Comparison of ENCODE assay signal across 26 mouse cellular contexts in the genomic region with DNA sequence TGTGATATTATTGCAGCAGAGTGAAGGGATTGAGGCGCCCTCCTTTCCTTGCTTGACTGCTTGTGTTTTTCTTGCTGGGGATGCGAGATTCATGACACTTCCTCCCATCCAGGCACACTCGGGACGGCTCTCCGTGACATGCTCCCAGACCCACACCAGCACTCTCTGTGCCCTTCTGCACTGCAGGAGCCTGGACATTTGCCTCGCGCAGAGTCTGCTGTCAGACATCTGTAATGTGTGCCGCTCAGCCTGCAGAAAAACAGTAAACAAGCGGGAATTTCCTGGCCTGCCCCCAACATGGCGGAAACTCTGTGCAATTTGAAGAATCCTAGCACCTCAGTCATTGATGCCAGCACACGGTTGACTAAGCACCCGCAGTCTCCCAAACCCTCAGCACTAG. TPM values are rescaled to one million over a fixed set of nuclear protein-coding genes. Genes with fewer than 3 reads are reported as not detected.
A peak's percentile ranks its signal among the peaks of the same experiment; 100 is the strongest.
DNase-seq lines count a peak whose midpoint lies in the region; ATAC-seq and TF ChIP-seq lines count a peak whose summit lies in the region.
"Had no signal": no experiment of that assay in that cellular context is flagged by ENCODE, and none has a peak within 500 bp of the region (broad histone marks: within the 10 kb centered on the region; RNA-seq: fewer than 3 reads in every experiment).

A gene (plus strand): TSS at position 343 of the 400 bp plus-strand sequence.

- no peak within 1 kb of the TSS for H3K27ac ChIP-seq in kidney, postnatal 0 days
- no peak within 1 kb of the TSS for H3K27ac ChIP-seq in ES-Bruce4 (ENCODE audit: insufficient read depth, low read length)
- H3K27ac ChIP-seq in intestine, embryonic 15.5 days = no peak within 1 kb of the TSS
- H3K27ac ChIP-seq: embryonic facial prominence, embryonic 13.5 days; forebrain, embryonic 10.5 days; forebrain, embryonic 15.5 days; gastrocnemius, adult 2 months; hindbrain, embryonic 13.5 days; liver, embryonic 12.5 days had no signal

- no peaks in the 10 kb centered on the region for H3K36me3 ChIP-seq in kidney, postnatal 0 days (ENCODE audit: insufficient read depth, low read length)
- H3K36me3 ChIP-seq in ES-Bruce4 (ENCODE audit: control insufficient read depth, insufficient read depth, low read length, poor library complexity, severe bottlenecking) = no peaks in the 10 kb centered on the region
- no peaks in the 10 kb centered on the region for H3K36me3 ChIP-seq in intestine, embryonic 15.5 days
- H3K36me3 ChIP-seq: embryonic facial prominence, embryonic 13.5 days; forebrain, embryonic 15.5 days; heart, embryonic 12.5 days; hindbrain, embryonic 13.5 days; liver, embryonic 12.5 days had no signal

- no peaks in the 10 kb centered on the region for H3K4me1 ChIP-seq in kidney, postnatal 0 days (replicated peaks; ENCODE audit: insufficient read depth, low read length)
- H3K4me1 ChIP-seq in ES-Bruce4 (ENCODE audit: control insufficient read depth, insufficient read depth, low read length) = no peaks in the 10 kb centered on the region
- no peaks in the 10 kb centered on the region for H3K4me1 ChIP-seq in intestine, embryonic 15.5 days (replicated peaks)
- H3K4me1 ChIP-seq: embryonic facial prominence, embryonic 13.5 days; forebrain, embryonic 10.5 days; forebrain, embryonic 15.5 days; heart, embryonic 12.5 days; hindbrain, embryonic 13.5 days; liver, embryonic 12.5 days had no signal

- TF ChIP-seq EP300 in ES-Bruce4 (IDR thresholded peaks at IDR 0.05; ENCODE audit: insufficient read depth, low read depth, low read length) = no peak

- H3K4me3 ChIP-seq in kidney, postnatal 0 days (replicated peaks; ENCODE audit: low read depth, low read length) = no peak within 1 kb of the TSS
- peak within 1 kb of the TSS; percentile 17; the same call in 1 of the 2 replicates for H3K4me3 ChIP-seq in ES-Bruce4 (ENCODE audit: low read depth, low read length)
- H3K4me3 ChIP-seq in intestine, embryonic 15.5 days (replicated peaks) = no peak within 1 kb of the TSS
- H3K4me3 ChIP-seq: embryonic facial prominence, embryonic 13.5 days; forebrain, embryonic 10.5 days; forebrain, embryonic 15.5 days; gastrocnemius, adult 2 months; heart, embryonic 12.5 days; hindbrain, embryonic 13.5 days; liver, embryonic 12.5 days had no signal

- no peaks in the 10 kb centered on the region for H3K9me3 ChIP-seq in kidney, postnatal 0 days (replicated peaks; ENCODE audit: low read length)
- H3K9me3 ChIP-seq in ES-Bruce4 (replicated peaks; ENCODE audit: control insufficient read depth, insufficient read depth, low read length, poor library complexity, severe bottlenecking) = no peaks in the 10 kb centered on the region
- no peaks in the 10 kb centered on the region for H3K9me3 ChIP-seq in intestine, embryonic 15.5 days
- H3K9me3 ChIP-seq: forebrain, embryonic 10.5 days; forebrain, embryonic 15.5 days; hindbrain, embryonic 13.5 days; liver, embryonic 12.5 days had no signal

- H3K9ac ChIP-seq in kidney, postnatal 0 days (ENCODE audit: low read depth, low read length) = no peak within 1 kb of the TSS
- H3K9ac ChIP-seq in ES-Bruce4 (ENCODE audit: low read depth, poor library complexity, severe bottlenecking) = no peak within 1 kb of the TSS
- H3K9ac ChIP-seq in intestine, embryonic 15.5 days = no peak within 1 kb of the TSS
- H3K9ac ChIP-seq: embryonic facial prominence, embryonic 13.5 days; forebrain, embryonic 15.5 days; heart, embryonic 12.5 days; hindbrain, embryonic 13.5 days; liver, embryonic 12.5 days; liver, postnatal 0 days had no signal

- CTCF ChIA-PET in Patski (lab: Charles Lee) = no interaction called here

- 27% methylated on average over 12 of the region's 12 CpGs for WGBS in kidney, postnatal 0 days
- WGBS in intestine, embryonic 15.5 days = 67% methylated on average over 12 of the region's 12 CpGs

- in situ Hi-C loops in Patski (cut with MboI; ENCODE audit: low pct_unique_long_range_greater_than_20kb) = no loop called here

- POLR2A ChIA-PET in Patski (lab: Charles Lee) = no interaction called here

- no peak for TF ChIP-seq POLR2A in ES-Bruce4 (IDR thresholded peaks at IDR 0.05; ENCODE audit: insufficient read depth, low read length)

- no peak for TF ChIP-seq CTCF in kidney, postnatal 0 days (IDR thresholded peaks at IDR 0.05; ENCODE audit: low read depth)
- TF ChIP-seq CTCF in ES-Bruce4 (IDR thresholded peaks at IDR 0.05; ENCODE audit: low read depth, low read length) = no peak
- TF ChIP-seq CTCF in Patski (IDR thresholded peaks at IDR 0.05) = no peak

- no peak; the same call in 1 of the 2 replicates for ATAC-seq in kidney, postnatal 0 days (replicated peaks; ENCODE audit: low FRiP score, low read depth)
- ATAC-seq in Patski = no peak
- ATAC-seq in intestine, embryonic 15.5 days = no peak
- ATAC-seq: CD4-positive, CD25-positive, alpha-beta regulatory T cell, adult 4 months; forebrain, embryonic 15.5 days; intestine, postnatal 0 days; liver, embryonic 12.5 days; liver, postnatal 0 days had no signal

- H3K4me2 ChIP-seq in kidney, postnatal 0 days (ENCODE audit: low read length) = 0 out of 2 replicates have a peak within 1 kb of the TSS, but pooled peaks have one; percentile 24
- no peak within 1 kb of the TSS for H3K4me2 ChIP-seq in intestine, embryonic 15.5 days (replicated peaks)
- H3K4me2 ChIP-seq: embryonic facial prominence, embryonic 13.5 days; forebrain, embryonic 15.5 days; heart, embryonic 12.5 days; hindbrain, embryonic 13.5 days; liver, embryonic 12.5 days had no signal

- DNase-seq in kidney, postnatal 0 days (ENCODE audit: low spot score) = peak; percentile 31
- no peak for DNase-seq in kidney, postnatal 36 days
- DNase-seq in lung, postnatal 10 days = peak; percentile 15
- DNase-seq in lung, postnatal 14 days = no peak
- DNase-seq in Patski (ENCODE audit: low read depth, low spot score) = peak; percentile 15
- DNase-seq: adrenal gland, postnatal 25 days; cerebellum, adult 18-20 months; gastrocnemius, adult 2 months; gastrocnemius, postnatal 36 days; heart, adult 18-20 months; heart, postnatal 4 days; layer of hippocampus, postnatal 36 days; left cerebral cortex, postnatal 4 days; liver, postnatal 0 days; midbrain, embryonic 14.5 days; thymus, postnatal 4 days had no signal

- no peaks in the 10 kb centered on the region for H3K27me3 ChIP-seq in kidney, postnatal 0 days (ENCODE audit: insufficient read depth, low read length)
- H3K27me3 ChIP-seq in ES-Bruce4 (ENCODE audit: control insufficient read depth, insufficient read depth, low read length, poor library complexity, severe bottlenecking) (no peaks in the 10 kb centered on the region), Patski (no peaks in the 10 kb centered on the region)
- H3K27me3 ChIP-seq in intestine, embryonic 15.5 days (replicated peaks) = no peaks in the 10 kb centered on the region
- H3K27me3 ChIP-seq: embryonic facial prominence, embryonic 13.5 days; forebrain, embryonic 15.5 days; heart, embryonic 12.5 days; hindbrain, embryonic 13.5 days; liver, embryonic 12.5 days had no signal

RNA-seq across cellular contexts. Expression of the gene that starts here (rescaled TPM):
- polyA plus RNA-seq in kidney, postnatal 0 days (2015; fragmentation: Nextera tagmentation; extraction: Ambion mirVana) = 0.21 and 0.26 TPM in 2 replicates
- not detected in 2 replicates for polyA plus RNA-seq in ES-Bruce4 (2011; ENCODE audit: insufficient read depth, insufficient read length, low read depth, missing spikeins)
- polyA plus RNA-seq in Patski (2021) = 4.3 TPM
- not detected in 2 replicates for polyA plus RNA-seq in intestine, embryonic 15.5 days (2015; fragmentation: Nextera tagmentation; extraction: Ambion mirVana)
- polyA plus RNA-seq: CD4-positive, CD25-positive, alpha-beta regulatory T cell, adult 4 months; intestine, postnatal 0 days; liver, postnatal 0 days had no signal

Comparison
In these comparisons a context has a peak if more than half of its experiments do, and no peak if none do; other contexts are left out.
1. DNase-seq: peak in lung, postnatal 10 days (single experiment) and Patski (single experiment); none in kidney, postnatal 36 days (0 of 2) and lung, postnatal 14 days (single experiment).
2. Peak in DNase-seq and H3K4me2 ChIP-seq in kidney, postnatal 0 days; RNA of the gene not detected or under 1 TPM.